Mouse (Mus musculus) ZHBTc4 (cell line): ENCODE measurements around the gene Col26a1.

Experiments
- DNase-seq: peaks from one replicate; pipeline ENCODE4 v3.0.0-alpha.2; 2011; ENCODE audit warnings: low read depth, low spot score

The Col26a1 gene

GRCm38 (mm10) chr5:136881380-136882009 is 1.5 kb downstream of the Col26a1 start:
- DNase-seq = peak; percentile 83

- DNase-seq = no peak
Measured at GRCm38 (mm10) chr5:136880101-136880500, 2.9 kb downstream of the Col26a1 start.

- no peak for DNase-seq
Measured at GRCm38 (mm10) chr5:136874271-136874670, 8.7 kb downstream of the Col26a1 start.

- no peak for DNase-seq
Measured at GRCm38 (mm10) chr5:136872417-136872816, 10.6 kb downstream of the Col26a1 start.

GRCm38 (mm10) chr5:136869451-136870114 is 13.4 kb downstream of the Col26a1 start:
- no peak for DNase-seq

- no peak for DNase-seq
Measured at GRCm38 (mm10) chr5:136867706-136868105, 15.3 kb downstream of the Col26a1 start.

- no peak for DNase-seq
Measured at GRCm38 (mm10) chr5:136863961-136864674, 18.9 kb downstream of the Col26a1 start.

- DNase-seq = no peak
Measured at GRCm38 (mm10) chr5:136863276-136863675, 19.7 kb downstream of the Col26a1 start.

GRCm38 (mm10) chr5:136862806-136863205 is 20.2 kb downstream of the Col26a1 start:
- no peak for DNase-seq

GRCm38 (mm10) chr5:136861191-136861940 is 21.6 kb downstream of the Col26a1 start:
- DNase-seq = no peak

- DNase-seq = no peak
Measured at GRCm38 (mm10) chr5:136850716-136851115, 32.3 kb downstream of the Col26a1 start.

- DNase-seq = peak; percentile 61
Measured at GRCm38 (mm10) chr5:136846385-136847264, 36.4 kb downstream of the Col26a1 start.

- no peak for DNase-seq
Measured at GRCm38 (mm10) chr5:136843930-136844329, 39.1 kb downstream of the Col26a1 start.

GRCm38 (mm10) chr5:136840036-136840435 is 43.0 kb downstream of the Col26a1 start:
- DNase-seq = peak; percentile 76

- DNase-seq = no peak
Measured at GRCm38 (mm10) chr5:136833053-136833452, 50.0 kb downstream of the Col26a1 start.

- DNase-seq = no peak
Measured at GRCm38 (mm10) chr5:136830156-136830555, 52.9 kb downstream of the Col26a1 start.

GRCm38 (mm10) chr5:136821971-136822370 is 61.0 kb downstream of the Col26a1 start:
- DNase-seq = peak; percentile 88

GRCm38 (mm10) chr5:136820911-136821310 is 62.1 kb downstream of the Col26a1 start:
- DNase-seq = peak; percentile 65

- peak; percentile 24 for DNase-seq
Measured at GRCm38 (mm10) chr5:136819686-136820085, 63.3 kb downstream of the Col26a1 start.

- peak; percentile 32 for DNase-seq
Measured at GRCm38 (mm10) chr5:136810539-136811374, 72.3 kb downstream of the Col26a1 start.
